Mouse (Mus musculus) thymus, adult 2 months (tissue): Measurements from ENCODE around the gene Mfsd8.
"Not testable (repeated sequence)": the region's sequence is repeated elsewhere in the genome, so short reads cannot be mapped to it uniquely, and the experiment has no call there.

ENCODE experiments used
- CTCF ChIP-seq: fragments of 200-500 bp; IDR thresholded peaks from 2 replicates; pipeline ENCODE4 v1.5.1; 2012; ENCODE audit warnings: mild to moderate bottlenecking, control low read depth, low read length, moderate library complexity, borderline replicate concordance; ENCODE audit not compliant: control insufficient read depth, poor library complexity, insufficient read depth; ENCODE audit errors: extremely low read depth
- POLR2A ChIP-seq: fragments of 200-500 bp; IDR thresholded peaks from 2 replicates; pipeline ENCODE4 v1.6.1; 2012; ENCODE audit warnings: mild to moderate bottlenecking, low read length, control low read depth, moderate library complexity; ENCODE audit not compliant: control insufficient read depth, poor library complexity, insufficient read depth; ENCODE audit errors: extremely low read depth

GRCm38 (mm10) chr3:40846957-40847017 is 101 bp upstream of the Mfsd8 start, which contains the start of gene Abhd18:
- not testable (repeated sequence) for TF ChIP-seq CTCF, POLR2A
